12 mouse cellular contexts compared by ENCODE assay signal in genomic region chr13:108498773-108499313, GRCm38 (mm10). TPM values are rescaled to one million over a fixed set of nuclear protein-coding genes. Genes with fewer than 3 reads are reported as not detected.
A peak's percentile ranks its signal among the peaks of the same experiment; 100 is the strongest.
DNase-seq lines count a peak whose midpoint lies in the region; ATAC-seq and TF ChIP-seq lines count a peak whose summit lies in the region.
"Had no signal": no experiment of that assay in that cellular context is flagged by ENCODE, and none has a peak within 500 bp of the region (broad histone marks: within the 10 kb centered on the region; RNA-seq: fewer than 3 reads in every experiment).

No protein-coding gene starts in this region.

- no peak for TF ChIP-seq CTCF in lung, adult 2 months (IDR thresholded peaks at IDR 0.05; ENCODE audit: insufficient read depth, low read length)
- TF ChIP-seq CTCF in kidney, postnatal 0 days (IDR thresholded peaks at IDR 0.05; ENCODE audit: low read depth), result no peak

- no peak overlapping the region for H3K9ac ChIP-seq in heart, embryonic 16.5 days (ENCODE audit: low read length)
- H3K9ac ChIP-seq in heart, embryonic 11.5 days (ENCODE audit: low read depth, low read length), result no peak overlapping the region
- H3K9ac ChIP-seq in lung, embryonic 15.5 days, result no peak overlapping the region
- no peak overlapping the region for H3K9ac ChIP-seq in kidney, postnatal 0 days (ENCODE audit: low read depth, low read length)
- H3K9ac ChIP-seq in stomach, embryonic 15.5 days, result no peak overlapping the region

- 51% methylated on average over 9 of the region's 9 CpGs for WGBS in heart, embryonic 16.5 days
- WGBS in heart, embryonic 11.5 days (ENCODE audit: insufficient replicate concordance), result 65% methylated on average over 9 of the region's 9 CpGs
- WGBS in lung, embryonic 15.5 days, result 53% methylated on average over 9 of the region's 9 CpGs
- 33% methylated on average over 9 of the region's 9 CpGs for WGBS in lung, adult 2 months
- WGBS in kidney, postnatal 0 days, result 20% methylated on average over 9 of the region's 9 CpGs
- 51% methylated on average over 9 of the region's 9 CpGs for WGBS in stomach, embryonic 15.5 days

- H3K9me3 ChIP-seq in heart, embryonic 16.5 days (replicated peaks; ENCODE audit: control insufficient read depth, low read length), result no peaks in the 10 kb centered on the region
- H3K9me3 ChIP-seq in heart, embryonic 11.5 days (replicated peaks; ENCODE audit: control insufficient read depth, low read length), result no peaks in the 10 kb centered on the region
- H3K9me3 ChIP-seq in lung, embryonic 15.5 days, result no peaks in the 10 kb centered on the region
- H3K9me3 ChIP-seq in kidney, postnatal 0 days (replicated peaks; ENCODE audit: low read length), result no peaks in the 10 kb centered on the region
- H3K9me3 ChIP-seq in stomach, embryonic 15.5 days, result no peaks in the 10 kb centered on the region

- no peak for TF ChIP-seq POLR2A in lung, adult 2 months (IDR thresholded peaks at IDR 0.05; ENCODE audit: borderline replicate concordance, extremely low read depth, low read depth, low read length)

- no peaks in the 10 kb centered on the region for H3K36me3 ChIP-seq in heart, embryonic 16.5 days (ENCODE audit: control insufficient read depth, insufficient read depth)
- no peaks in the 10 kb centered on the region for H3K36me3 ChIP-seq in heart, embryonic 11.5 days (ENCODE audit: control insufficient read depth, insufficient read depth, low read length)
- H3K36me3 ChIP-seq in lung, embryonic 15.5 days, result no peaks in the 10 kb centered on the region
- no peaks in the 10 kb centered on the region for H3K36me3 ChIP-seq in kidney, postnatal 0 days (ENCODE audit: insufficient read depth, low read length)
- no peaks in the 10 kb centered on the region for H3K36me3 ChIP-seq in stomach, embryonic 15.5 days

- no peak for DNase-seq in lung, adult 2 months
- no peak for DNase-seq in kidney, postnatal 0 days (ENCODE audit: low spot score)
- no peak for DNase-seq in gastrocnemius, postnatal 25 days
- no peak for DNase-seq in layer of hippocampus, postnatal 25 days (ENCODE audit: extremely low spot score in 1 of 2, low spot score in 1 of 2)
- DNase-seq: adrenal gland, postnatal 36 days; cerebellum, adult 2 months had no signal

- H3K27me3 ChIP-seq in heart, embryonic 16.5 days (ENCODE audit: control insufficient read depth, insufficient read depth, low read length), result no peaks in the 10 kb centered on the region
- H3K27me3 ChIP-seq in heart, embryonic 11.5 days (ENCODE audit: control insufficient read depth, insufficient read depth, low read length), result no peaks in the 10 kb centered on the region
- H3K27me3 ChIP-seq in lung, embryonic 15.5 days, result no peaks in the 10 kb centered on the region
- H3K27me3 ChIP-seq in kidney, postnatal 0 days (ENCODE audit: insufficient read depth, low read length), result no peaks in the 10 kb centered on the region
- no peaks in the 10 kb centered on the region for H3K27me3 ChIP-seq in stomach, embryonic 15.5 days (replicated peaks)
- H3K27me3 ChIP-seq: Patski had no signal

- H3K4me3 ChIP-seq in heart, embryonic 16.5 days (ENCODE audit: low read length), result no peak overlapping the region
- H3K4me3 ChIP-seq in heart, embryonic 11.5 days (ENCODE audit: low read depth, low read length), result no peak overlapping the region
- H3K4me3 ChIP-seq in lung, embryonic 15.5 days, result no peak overlapping the region
- H3K4me3 ChIP-seq in lung, adult 2 months (replicated peaks; ENCODE audit: extremely low read depth, low read depth, low read length), result no peak overlapping the region
- H3K4me3 ChIP-seq in kidney, postnatal 0 days (replicated peaks; ENCODE audit: low read depth, low read length), result no peak overlapping the region
- H3K4me3 ChIP-seq in stomach, embryonic 15.5 days (replicated peaks), result no peak overlapping the region; the same call in 1 of the 2 replicates
- H3K4me3 ChIP-seq: myocyte had no signal

- H3K27ac ChIP-seq in heart, embryonic 16.5 days (ENCODE audit: low read length), result no peak overlapping the region
- H3K27ac ChIP-seq in heart, embryonic 11.5 days (ENCODE audit: low read depth, low read length), result no peak overlapping the region
- no peak overlapping the region for H3K27ac ChIP-seq in lung, embryonic 15.5 days
- no peak overlapping the region for H3K27ac ChIP-seq in kidney, postnatal 0 days
- peak overlapping the region; percentile 26; the same call in 1 of the 2 replicates for H3K27ac ChIP-seq in stomach, embryonic 15.5 days

- peaks cover 4% of the 10 kb centered on the region; the same call in 1 of the 2 replicates for H3K4me1 ChIP-seq in heart, embryonic 16.5 days (ENCODE audit: control insufficient read depth, insufficient read depth, low read length)
- no peaks in the 10 kb centered on the region for H3K4me1 ChIP-seq in heart, embryonic 11.5 days (ENCODE audit: control insufficient read depth, insufficient read depth, low read length)
- peaks cover 5% of the 10 kb centered on the region for H3K4me1 ChIP-seq in lung, embryonic 15.5 days
- H3K4me1 ChIP-seq in lung, adult 2 months (ENCODE audit: control insufficient read depth, insufficient read depth, low read length), result no peaks in the 10 kb centered on the region
- H3K4me1 ChIP-seq in kidney, postnatal 0 days (replicated peaks; ENCODE audit: insufficient read depth, low read length), result no peaks in the 10 kb centered on the region
- no peaks in the 10 kb centered on the region for H3K4me1 ChIP-seq in stomach, embryonic 15.5 days

- H3K4me2 ChIP-seq in heart, embryonic 16.5 days (ENCODE audit: low read depth, low read length), result peak overlapping the region; percentile 36
- no peak overlapping the region for H3K4me2 ChIP-seq in heart, embryonic 11.5 days
- H3K4me2 ChIP-seq in lung, embryonic 15.5 days, result 0 out of 2 replicates have a peak overlapping the region, but pooled peaks have one; percentile 11
- H3K4me2 ChIP-seq in kidney, postnatal 0 days (ENCODE audit: low read length), result peak overlapping the region; percentile 41; the same call in 1 of the 2 replicates
- peak overlapping the region; percentile 29; the same call in 1 of the 2 replicates for H3K4me2 ChIP-seq in stomach, embryonic 15.5 days

- no peak for ATAC-seq in heart, embryonic 16.5 days (replicated peaks; ENCODE audit: extremely low read depth, insufficient read depth, low FRiP score)
- ATAC-seq in heart, embryonic 11.5 days (replicated peaks; ENCODE audit: insufficient number of reproducible peaks, low FRiP score, low TSS enrichment), result no peak
- ATAC-seq in lung, embryonic 15.5 days (ENCODE audit: borderline replicate concordance, extremely low read depth, low FRiP score, low TSS enrichment), result no peak
- ATAC-seq in kidney, postnatal 0 days (replicated peaks; ENCODE audit: low FRiP score, low read depth), result no peak
- 0 out of 2 replicates have a peak, but pooled peaks have one; percentile 4 for ATAC-seq in stomach, embryonic 15.5 days (ENCODE audit: insufficient read depth, low FRiP score, low read depth)
- ATAC-seq: Patski had no signal

RNA-seq across cellular contexts. Expression of gene Pde4d, which starts 49.1 kb away (rescaled TPM):
- 27.9 and 31.4 TPM in 2 replicates for polyA plus RNA-seq in heart, embryonic 16.5 days (2015; fragmentation: Nextera tagmentation; extraction: Ambion mirVana)
- 23.7 and 27.8 TPM in 2 replicates for polyA plus RNA-seq in heart, embryonic 11.5 days (2014; fragmentation: Nextera tagmentation; extraction: Ambion mirVana)
- polyA plus RNA-seq in lung, embryonic 15.5 days (2015; fragmentation: Nextera tagmentation; extraction: Ambion mirVana), result 14.9 and 18.2 TPM in 2 replicates
- polyA plus RNA-seq in lung, adult 2 months (2012; rRNA removed), result 12.0 and 20.0 TPM in 2 replicates
- polyA plus RNA-seq in kidney, postnatal 0 days (2015; fragmentation: Nextera tagmentation; extraction: Ambion mirVana), result 7.1 and 8.5 TPM in 2 replicates
- polyA plus RNA-seq in stomach, embryonic 15.5 days (2015; fragmentation: Nextera tagmentation; extraction: Ambion mirVana), result 22.8 and 26.6 TPM in 2 replicates
- 100 to 1,000 TPM; 153 to 164 TPM for total RNA-seq in gastrocnemius, postnatal 25 days (2021)
- 10 to 100 TPM; 65.3 to 69.6 TPM for total RNA-seq in layer of hippocampus, postnatal 25 days (2021)
